Mouse (Mus musculus) CH12.LX (cell line): ENCODE measurements at regions not wholly inside any gene's neighbourhood (a gene's known extent, or its start where the extent isn't known, plus 50 kb on each side); places are given as distances from the start of the nearest gene placed in this dataset.

Experiments used
- DNase-seq: peaks from one replicate; pipeline ENCODE4 v3.0.0-alpha.2; 2013; ENCODE audit errors: extremely low read depth
- H3K27ac ChIP-seq: 2 replicates; pipeline ENCODE4 v1.5.1; 2012; ENCODE audit warnings: low read depth, mild to moderate bottlenecking, control low read depth, moderate library complexity; ENCODE audit not compliant: insufficient read depth
- H3K27me3 ChIP-seq: replicated peaks from 2 replicates; pipeline ENCODE3; 2012; ENCODE audit warnings: inconsistent platforms
- H3K36me3 ChIP-seq, 2 experiments: replicated peaks in 1 of 2; 2 replicates each; pipeline versions ENCODE3 to v1.6.1; 2012; ENCODE audit warnings: inconsistent platforms in 1 of 2, low read length in 1 of 2, mild to moderate bottlenecking in 1 of 2, mixed read lengths in 1 of 2, moderate library complexity in 1 of 2; ENCODE audit not compliant: control insufficient read depth in 1 of 2, insufficient read depth in 1 of 2
- H3K4me1 ChIP-seq, 2 experiments: 2 replicates each; pipeline ENCODE4 v1.6.1; 2012; ENCODE audit warnings: inconsistent platforms in 1 of 2, moderate library complexity in 1 of 2; ENCODE audit not compliant: insufficient read depth in 2 of 2, control insufficient read depth in 1 of 2
- H3K4me2 ChIP-seq: 2 replicates; pipeline ENCODE4 v1.6.1; 2012; ENCODE audit warnings: low read depth, mild to moderate bottlenecking, control low read depth; ENCODE audit not compliant: poor library complexity, insufficient read depth, severe bottlenecking
- H3K4me3 ChIP-seq, 3 experiments: fragments of 150-350 bp in 1 of 3; sonication (generic) in 1 of 3; replicated peaks in 1 of 3; 2 replicates each; pipeline versions ENCODE3 to v1.5.1; 2011 to 2012; ENCODE audit warnings: low read depth in 2 of 3, low read length in 2 of 3, mild to moderate bottlenecking in 2 of 3, moderate library complexity in 2 of 3, control low read depth in 1 of 3, improper control_type of control experiment in 1 of 3, inconsistent platforms in 1 of 3, mixed read lengths in 1 of 3; ENCODE audit not compliant: poor library complexity in 1 of 3
- H3K79me2 ChIP-seq: replicated peaks from 2 replicates; pipeline ENCODE4 v1.6.1; 2012; ENCODE audit warnings: mild to moderate bottlenecking, moderate library complexity; ENCODE audit not compliant: control insufficient read depth, poor library complexity, insufficient read depth, severe bottlenecking; ENCODE audit errors: extremely low read depth
- H3K9ac ChIP-seq: 2 replicates; pipeline ENCODE4 v1.6.1; 2012; ENCODE audit warnings: low read depth, mild to moderate bottlenecking, control low read depth, moderate library complexity; ENCODE audit not compliant: insufficient read depth
- H3K9me3 ChIP-seq: replicated peaks from 2 replicates; pipeline ENCODE3; 2012; ENCODE audit warnings: low read length, inconsistent platforms, mixed read lengths
- CHD1 ChIP-seq: IDR thresholded peaks from 2 replicates; pipeline ENCODE4 v1.6.1; 2012; ENCODE audit warnings: low read depth, low read length, improper control_type of control experiment, inconsistent platforms
- CTCF ChIP-seq, 2 experiments: IDR thresholded peaks in 1 of 2; conservative IDR thresholded peaks in 1 of 2; 2 replicates each; pipeline ENCODE4 v1.5.1; 2011 to 2012; ENCODE audit warnings: low read depth in 2 of 2, low read length in 2 of 2, improper control_type of control experiment in 1 of 2, inconsistent platforms in 1 of 2, mild to moderate bottlenecking in 1 of 2, moderate library complexity in 1 of 2
- E2F4 ChIP-seq: IDR thresholded peaks from 2 replicates; pipeline ENCODE4 v1.6.1; 2011; ENCODE audit warnings: low read depth, low read length, improper control_type of control experiment; ENCODE audit not compliant: insufficient replicate concordance
- ELF1 ChIP-seq: IDR thresholded peaks from 2 replicates; pipeline ENCODE4 v1.6.1; 2014; ENCODE audit warnings: low read depth, mild to moderate bottlenecking, inconsistent platforms, low read length, improper control_type of control experiment
- HCFC1 ChIP-seq: IDR thresholded peaks from 2 replicates; pipeline ENCODE4 v1.6.1; 2012; ENCODE audit warnings: low read depth, mild to moderate bottlenecking, inconsistent platforms, low read length, improper control_type of control experiment
- MAX ChIP-seq: IDR thresholded peaks from 2 replicates; pipeline ENCODE4 v1.6.1; 2011; ENCODE audit warnings: low read length, improper control_type of control experiment
- MEF2A ChIP-seq: IDR thresholded peaks from 2 replicates; pipeline ENCODE4 v1.6.1; 2014; ENCODE audit warnings: low read depth, mild to moderate bottlenecking, inconsistent platforms, low read length, improper control_type of control experiment, borderline replicate concordance
- PAX5 ChIP-seq: IDR thresholded peaks from 2 replicates; pipeline ENCODE4 v1.6.1; 2012; ENCODE audit warnings: low read length, inconsistent platforms, mixed read lengths
- RAD21 ChIP-seq: IDR thresholded peaks from 2 replicates; pipeline ENCODE4 v1.6.1; 2011; ENCODE audit warnings: low read depth, mild to moderate bottlenecking, low read length, improper control_type of control experiment, moderate library complexity
- RCOR1 ChIP-seq: conservative IDR thresholded peaks from 2 replicates; pipeline ENCODE4 v1.6.1; 2012; ENCODE audit warnings: low read depth, mild to moderate bottlenecking, inconsistent platforms, low read length, improper control_type of control experiment
- SIN3A ChIP-seq: IDR thresholded peaks from 2 replicates; pipeline ENCODE4 v1.6.1; 2012; ENCODE audit warnings: low read length, improper control_type of control experiment, inconsistent platforms
- SMC3 ChIP-seq: IDR thresholded peaks from 2 replicates; pipeline ENCODE4 v1.6.1; 2011; ENCODE audit warnings: low read depth, low read length, improper control_type of control experiment
- TBP ChIP-seq: conservative IDR thresholded peaks from 2 replicates; pipeline ENCODE4 v1.6.1; 2011; ENCODE audit warnings: low read depth, low read length, improper control_type of control experiment
- TCF12 ChIP-seq: IDR thresholded peaks from 2 replicates; pipeline ENCODE4 v1.6.1; 2014; ENCODE audit warnings: low read depth, mild to moderate bottlenecking, inconsistent platforms, low read length, improper control_type of control experiment
- UBTF ChIP-seq: IDR thresholded peaks from 2 replicates; pipeline ENCODE4 v1.6.1; 2012; ENCODE audit warnings: low read depth, mild to moderate bottlenecking, inconsistent platforms, low read length, improper control_type of control experiment, moderate library complexity
- USF2 ChIP-seq: conservative IDR thresholded peaks from 2 replicates; pipeline ENCODE4 v1.6.1; 2011; ENCODE audit warnings: low read depth, low read length, improper control_type of control experiment
- dilution Hi-C: fragments of 300-500 bp; cut with MboI; formaldehyde crosslinking; loops from 2 replicates; pipeline ENCODE4 v1.14.3; 2020; ENCODE audit warnings: low sequenced_read_pairs; ENCODE audit not compliant: extremely low pct_unique_long_range_greater_than_20kb, extremely low pct_ligation_motif_present
- in situ Hi-C: fragments of 300-500 bp; cut with MboI; formaldehyde crosslinking; loops from 3 replicates; pipeline ENCODE4 v1.14.3; 2019; ENCODE audit warnings: low sequenced_read_pairs, low pct_ligation_motif_present, low pct_unique_long_range_greater_than_20kb, mixed read lengths

DNA sequence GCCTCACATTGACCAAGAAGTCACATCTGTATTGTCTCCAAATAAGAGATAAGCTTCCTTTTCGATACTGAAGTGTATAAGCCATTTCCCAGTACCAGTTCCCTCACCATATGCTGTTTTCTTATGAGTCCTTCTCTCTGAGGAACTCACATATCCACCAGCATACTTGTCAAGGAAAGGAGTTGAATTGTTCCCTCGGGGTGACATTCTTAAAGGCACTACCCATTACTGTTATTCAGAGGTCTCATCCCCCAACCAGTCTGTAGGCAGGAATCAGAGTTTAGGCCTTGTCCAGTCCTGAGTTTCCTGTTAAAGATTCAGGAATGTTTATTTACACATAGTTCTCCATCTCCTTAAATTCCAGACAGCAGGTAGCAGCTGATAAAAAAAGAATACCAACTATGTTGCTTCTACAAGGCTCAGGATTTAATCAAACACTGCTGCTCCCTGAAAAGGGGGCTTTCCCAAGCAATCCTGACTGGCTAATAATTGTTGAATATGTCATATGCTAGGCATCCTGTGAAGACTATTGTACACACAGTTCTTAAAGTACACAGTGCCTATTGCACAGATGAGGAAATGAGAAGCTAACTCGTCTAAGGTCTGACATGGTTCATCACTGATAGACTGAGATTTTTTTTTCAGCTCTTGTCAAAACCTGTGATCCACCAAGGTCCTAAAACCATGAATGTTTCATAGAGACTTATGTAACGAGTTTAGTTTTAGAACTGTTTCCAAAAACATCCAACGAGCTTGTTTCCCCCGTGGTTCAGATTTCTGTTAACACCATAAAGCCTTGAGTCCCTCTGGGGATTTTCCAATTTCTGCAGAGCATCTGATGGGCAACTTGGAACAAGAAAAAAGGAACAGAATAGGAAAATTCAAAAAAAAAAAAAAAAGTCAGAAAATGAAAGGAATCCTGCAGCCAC lies 52.5 kb upstream of the Tfpi start:
- Histone ChIP-seq H3K79me2 (no peaks in the 10 kb centered on the region), H3K27ac (no peak overlapping the region), H3K36me3 (no peaks in the 10 kb centered on the region), H3K4me3 (no peak overlapping the region), H3K27me3 (no peaks in the 10 kb centered on the region), H3K4me2 (no peak overlapping the region), H3K9ac (no peak overlapping the region), H3K4me1 (peaks cover 0 to 5% of the 10 kb centered on the region in 2 experiments; a peak in 1 of 4 replicates), H3K9me3 (no peaks in the 10 kb centered on the region)
- TF ChIP-seq PAX5 = no peak
- TF ChIP-seq TCF12 = no peak
- no peak for TF ChIP-seq ELF1
- no peak for TF ChIP-seq MAX
- no peak for TF ChIP-seq MEF2A
- TF ChIP-seq HCFC1 = no peak
- TF ChIP-seq SIN3A = no peak
- no peak for TF ChIP-seq CTCF (conservative IDR thresholded peaks at IDR 0.05 in 1 of 2, IDR thresholded peaks at IDR 0.05 in 1 of 2; ENCODE audit: low read depth in 2 of 2, low read length in 2 of 2)
- TF ChIP-seq SMC3 = no peak
- TF ChIP-seq E2F4 = no peak
- no peak for TF ChIP-seq USF2
- no peak for TF ChIP-seq TBP
- no peak for TF ChIP-seq RCOR1
- no peak for TF ChIP-seq CHD1
- TF ChIP-seq UBTF = no peak
- no peak for TF ChIP-seq RAD21
- in situ Hi-C loops = no loop called here
- no peak for DNase-seq
- dilution Hi-C loops = no loop called here
